Comparison of ENCODE assay signal across 25 mouse cellular contexts in the genomic region with DNA sequence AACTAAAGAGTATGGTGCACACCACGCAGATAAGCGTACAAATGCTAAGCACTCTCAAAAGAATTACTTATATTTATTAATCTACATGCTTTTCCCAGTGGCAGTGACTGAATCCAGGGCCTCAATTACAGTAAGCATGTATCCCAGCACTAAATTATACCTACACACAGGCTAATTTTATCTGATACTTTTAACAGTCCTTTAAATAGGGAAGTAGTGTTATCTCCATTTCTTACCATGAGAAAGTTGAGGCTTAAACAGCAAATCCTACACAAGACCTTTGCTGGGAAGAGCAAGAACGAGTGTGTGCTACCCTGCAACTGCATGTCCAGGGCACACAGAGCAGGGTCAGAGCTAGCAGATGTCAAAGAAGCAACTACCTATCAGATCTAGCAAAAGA.
"Had no signal": no experiment of that assay in that cellular context is flagged by ENCODE, and none has a peak within 500 bp of the region (broad histone marks: within the 10 kb centered on the region; RNA-seq: fewer than 3 reads in every experiment).

No protein-coding gene starts in this region.

- H3K27ac ChIP-seq: gastrocnemius, adult 2 months; heart, embryonic 10.5 days; hindbrain, embryonic 10.5 days; hindbrain, embryonic 12.5 days; hindbrain, embryonic 14.5 days; intestine, embryonic 15.5 days; layer of hippocampus, adult 2 months; left cerebral cortex, adult 2 months; limb, embryonic 10.5 days; limb, embryonic 12.5 days; liver, embryonic 12.5 days had no signal

- ATAC-seq: inflammation-experienced regulatory T-cells, adult 6 months; intestine, embryonic 15.5 days; intestine, postnatal 0 days; liver, embryonic 12.5 days had no signal

- H3K36me3 ChIP-seq: heart, embryonic 10.5 days; heart, embryonic 12.5 days; hindbrain, embryonic 10.5 days; hindbrain, embryonic 12.5 days; intestine, embryonic 15.5 days; limb, embryonic 10.5 days; limb, embryonic 12.5 days; liver, embryonic 12.5 days had no signal

- DNase-seq: gastrocnemius, adult 2 months; gastrocnemius, postnatal 10 days; gastrocnemius, postnatal 25 days; heart, adult 18-20 months; heart, postnatal 10 days; heart, postnatal 4 days; kidney, adult 18-20 months; kidney, adult 8-10 months; kidney, postnatal 10 days; kidney, postnatal 25 days; kidney, postnatal 4 days; liver had no signal

- H3K4me2 ChIP-seq: heart, embryonic 12.5 days; hindbrain, embryonic 12.5 days; hindbrain, embryonic 14.5 days; intestine, embryonic 15.5 days; limb, embryonic 12.5 days; liver, embryonic 12.5 days had no signal

- H3K9me3 ChIP-seq: heart, embryonic 10.5 days; heart, embryonic 12.5 days; hindbrain, embryonic 10.5 days; hindbrain, embryonic 12.5 days; intestine, embryonic 15.5 days; limb, embryonic 10.5 days; limb, embryonic 12.5 days; liver, embryonic 12.5 days had no signal

- H3K27me3 ChIP-seq: heart, embryonic 12.5 days; hindbrain, embryonic 12.5 days; intestine, embryonic 15.5 days; limb, embryonic 12.5 days; liver, embryonic 12.5 days had no signal

- H3K9ac ChIP-seq: heart, embryonic 12.5 days; hindbrain, embryonic 12.5 days; hindbrain, embryonic 14.5 days; intestine, embryonic 15.5 days; limb, embryonic 12.5 days; liver, embryonic 12.5 days had no signal

- H3K4me3 ChIP-seq: gastrocnemius, adult 2 months; heart, embryonic 10.5 days; heart, embryonic 12.5 days; hindbrain, embryonic 10.5 days; hindbrain, embryonic 12.5 days; intestine, embryonic 15.5 days; layer of hippocampus, adult 2 months; left cerebral cortex, adult 2 months; limb, embryonic 10.5 days; limb, embryonic 12.5 days; liver, embryonic 12.5 days had no signal
